21 mouse cellular contexts compared by ENCODE assay signal in genomic region chr9:78649398-78649797, GRCm38 (mm10).
"Had no signal": no experiment of that assay in that cellular context is flagged by ENCODE, and none has a peak within 500 bp of the region (broad histone marks: within the 10 kb centered on the region; RNA-seq: fewer than 3 reads in every experiment).

No protein-coding gene starts in this region.

- H3K27me3 ChIP-seq: hindbrain, embryonic 15.5 days; limb, embryonic 13.5 days; liver, embryonic 12.5 days; liver, embryonic 15.5 days; midbrain, embryonic 12.5 days; midbrain, embryonic 15.5 days; neural tube, embryonic 12.5 days; neural tube, embryonic 15.5 days had no signal

- H3K4me3 ChIP-seq: hindbrain, embryonic 15.5 days; layer of hippocampus, adult 2 months; limb, embryonic 10.5 days; limb, embryonic 13.5 days; liver, embryonic 12.5 days; liver, embryonic 15.5 days; midbrain, embryonic 12.5 days; midbrain, embryonic 15.5 days; neural tube, embryonic 12.5 days; neural tube, embryonic 15.5 days had no signal

- H3K36me3 ChIP-seq: hindbrain, embryonic 15.5 days; limb, embryonic 10.5 days; limb, embryonic 13.5 days; liver, embryonic 12.5 days; liver, embryonic 15.5 days; midbrain, embryonic 12.5 days; midbrain, embryonic 15.5 days; neural tube, embryonic 12.5 days; neural tube, embryonic 15.5 days had no signal

- H3K9me3 ChIP-seq: hindbrain, embryonic 15.5 days; limb, embryonic 10.5 days; limb, embryonic 13.5 days; liver, embryonic 12.5 days; liver, embryonic 15.5 days; midbrain, embryonic 12.5 days; midbrain, embryonic 15.5 days; neural tube, embryonic 12.5 days; neural tube, embryonic 15.5 days had no signal

- H3K9ac ChIP-seq: hindbrain, embryonic 15.5 days; limb, embryonic 13.5 days; liver, embryonic 12.5 days; liver, embryonic 15.5 days; midbrain, embryonic 12.5 days; midbrain, embryonic 15.5 days; neural tube, embryonic 12.5 days; neural tube, embryonic 15.5 days had no signal

- H3K4me2 ChIP-seq: hindbrain, embryonic 15.5 days; limb, embryonic 13.5 days; liver, embryonic 12.5 days; liver, embryonic 15.5 days; midbrain, embryonic 12.5 days; midbrain, embryonic 15.5 days; neural tube, embryonic 12.5 days; neural tube, embryonic 15.5 days had no signal

- H3K4me1 ChIP-seq: hindbrain, embryonic 15.5 days; limb, embryonic 10.5 days; limb, embryonic 13.5 days; liver, embryonic 12.5 days; liver, embryonic 15.5 days; midbrain, embryonic 12.5 days; midbrain, embryonic 15.5 days; neural tube, embryonic 12.5 days; neural tube, embryonic 15.5 days had no signal

- ATAC-seq: liver, embryonic 12.5 days; midbrain, embryonic 15.5 days had no signal

- DNase-seq: kidney, adult 11 months; kidney, adult 9 months; kidney, postnatal 25 days; layer of hippocampus, adult 9-11 months; liver; lung, adult 18-20 months; right cerebral cortex, adult 18-20 months; right cerebral cortex, postnatal 14 days; right cerebral cortex, postnatal 4 days; thymus, postnatal 25 days had no signal

- H3K27ac ChIP-seq: hindbrain, embryonic 15.5 days; layer of hippocampus, adult 2 months; limb, embryonic 10.5 days; limb, embryonic 13.5 days; liver, embryonic 12.5 days; liver, embryonic 15.5 days; macrophage; midbrain, embryonic 12.5 days; midbrain, embryonic 15.5 days; neural tube, embryonic 12.5 days; neural tube, embryonic 15.5 days had no signal
